27 mouse cellular contexts compared by ENCODE assay signal in the genomic region with DNA sequence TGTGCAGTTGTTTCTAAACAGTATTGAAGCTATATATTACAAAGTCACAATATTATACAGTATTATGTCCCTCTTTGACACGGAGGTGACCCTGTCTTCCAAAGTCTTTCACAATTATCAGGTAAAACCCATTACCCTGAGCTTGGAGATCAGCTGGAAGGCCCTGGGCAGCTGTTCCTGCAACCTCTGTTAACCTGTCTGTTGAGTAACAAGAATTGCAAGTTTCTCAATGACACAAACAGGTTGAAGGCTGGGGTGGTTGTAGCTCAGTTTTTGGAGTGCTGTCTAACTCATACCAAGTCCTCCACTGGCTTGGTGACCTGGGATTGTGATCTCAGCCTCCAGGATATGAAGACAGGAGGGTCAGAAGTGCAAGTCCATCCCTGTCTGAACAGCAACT. TPM values are rescaled to one million over a fixed set of nuclear protein-coding genes. Genes with fewer than 3 reads are reported as not detected.
DNase-seq lines count a peak whose midpoint lies in the region; TF ChIP-seq lines count a peak whose summit lies in the region.
"Had no signal": no experiment of that assay in that cellular context is flagged by ENCODE, and none has a peak within 500 bp of the region (broad histone marks: within the 10 kb centered on the region; RNA-seq: fewer than 3 reads in every experiment).

No protein-coding gene starts in this region.

- no peak for TF ChIP-seq CTCF in testis, adult 2 months (IDR thresholded peaks at IDR 0.05; ENCODE audit: control insufficient read depth, insufficient read depth, insufficient replicate concordance, low read depth, low read length)

- peaks cover 4% of the 10 kb centered on the region; the same call in 1 of the 2 replicates for H3K36me3 ChIP-seq in testis, adult 2 months (ENCODE audit: control insufficient read depth, insufficient read depth, low read length)
- H3K36me3 ChIP-seq: embryonic facial prominence, embryonic 10.5 days; embryonic facial prominence, embryonic 12.5 days; forebrain, embryonic 10.5 days; forebrain, embryonic 12.5 days; G1E had no signal

- no peaks in the 10 kb centered on the region; the same call in 1 of the 2 replicates for H3K4me1 ChIP-seq in testis, adult 2 months (ENCODE audit: control insufficient read depth, insufficient read depth, low read length)

- peak; percentile 33 for DNase-seq in heart, adult 11 months
- DNase-seq in heart, postnatal 4 days, result no peak
- no peak for DNase-seq in testis, postnatal 10 days (ENCODE audit: low spot score)
- no peak for DNase-seq in frontal cortex, adult 2 months (ENCODE audit: extremely low spot score in 1 of 2, low spot score in 1 of 2)
- DNase-seq: adrenal gland, adult 8-10 months; adrenal gland, postnatal 14 days; adrenal gland, postnatal 36 days; B cell, adult 2 months; cerebellum, adult 11-12 months; cerebellum, adult 2 months; cerebellum, adult 9-10 months; cerebellum, postnatal 25 days had no signal

- no peaks in the 10 kb centered on the region for H3K27me3 ChIP-seq in testis, adult 2 months (ENCODE audit: control insufficient read depth, insufficient read depth, low read length)
- H3K27me3 ChIP-seq: CH12.LX; embryonic facial prominence, embryonic 12.5 days; forebrain, embryonic 12.5 days; Patski had no signal

- no peak for TF ChIP-seq POLR2A in testis, adult 2 months (IDR thresholded peaks at IDR 0.05; ENCODE audit: control insufficient read depth, low read depth, low read length)

- peak overlapping the region; percentile 83 for H3K4me3 ChIP-seq in testis, adult 2 months (ENCODE audit: control insufficient read depth, low read depth, low read length)
- H3K4me3 ChIP-seq: embryonic facial prominence, embryonic 10.5 days; embryonic facial prominence, embryonic 12.5 days; forebrain, embryonic 10.5 days; forebrain, embryonic 12.5 days had no signal

- H3K27ac ChIP-seq in testis, adult 2 months (ENCODE audit: control insufficient read depth, insufficient read depth, low read depth, low read length), result peak overlapping the region; percentile 79
- H3K27ac ChIP-seq: embryonic facial prominence, embryonic 10.5 days; embryonic facial prominence, embryonic 12.5 days; forebrain, embryonic 10.5 days; forebrain, embryonic 12.5 days had no signal

RNA-seq across cellular contexts. Expression of a gene that starts 1.1 kb away (rescaled TPM):
- total RNA-seq in heart, postnatal 4 days (2021), result 10 to 100 TPM; 15.0 to 16.5 TPM
- 50.0 and 51.8 TPM in 2 replicates for polyA plus RNA-seq in testis, adult 2 months (2012; rRNA removed)
- 2.2 TPM in 2 replicates for polyA plus RNA-seq in frontal cortex, adult 2 months (2012; rRNA removed)

RNA-seq across cellular contexts. Expression of a gene that starts 26.7 kb away (rescaled TPM):
- not detected for total RNA-seq in heart, postnatal 4 days (2021)
- polyA plus RNA-seq in testis, adult 2 months (2012; rRNA removed), result not detected in 2 replicates
- not detected in 2 replicates for polyA plus RNA-seq in frontal cortex, adult 2 months (2012; rRNA removed)
- total RNA-seq: adrenal gland, adult 18-20 months; adrenal gland, adult 8-10 months; adrenal gland, postnatal 14 days; adrenal gland, postnatal 36 days; CH12.LX; G1E had no signal
- polyA plus RNA-seq: activated CD4-positive, CD25-positive, alpha-beta regulatory T cell, adult 4 months; CD4-positive, CD25-positive, alpha-beta regulatory T cell, adult 4 months; cerebellum, adult 2 months; cortical plate, adult 2 months; embryonic facial prominence, embryonic 10.5 days; embryonic facial prominence, embryonic 12.5 days; embryonic facial prominence, embryonic 14.5 days; forebrain, embryonic 10.5 days; forebrain, embryonic 12.5 days; forebrain, embryonic 14.5 days; forebrain, embryonic 16.5 days had no signal

Comparison
In these comparisons a context has a peak if more than half of its experiments do, and no peak if none do; other contexts are left out.
1. RNA of a gene that starts 1.1 kb away (polyA plus RNA-seq): 50.0 to 51.8 TPM in testis, adult 2 months; 2.2 TPM in frontal cortex, adult 2 months; every median in the first group is over 10 times any median in the second.